Mouse (Mus musculus) ES-Bruce4 (cell line): ENCODE results near the gene Zfp719. TPM values are rescaled to one million over a fixed set of nuclear protein-coding genes. Genes with fewer than 3 reads are reported as not detected.

Source experiments
- H3K27ac ChIP-seq: 2 replicates; pipeline ENCODE4 v1.5.1; 2012; ENCODE audit warnings: low read length, inconsistent platforms; ENCODE audit not compliant: insufficient read depth
- H3K27me3 ChIP-seq: 2 replicates; pipeline ENCODE4 v1.6.1; 2012; ENCODE audit warnings: mild to moderate bottlenecking, low read length, inconsistent platforms; ENCODE audit not compliant: control insufficient read depth, poor library complexity, insufficient read depth, severe bottlenecking
- H3K36me3 ChIP-seq: 2 replicates; pipeline ENCODE4 v1.6.1; 2012; ENCODE audit warnings: inconsistent platforms, mild to moderate bottlenecking, low read length, moderate library complexity; ENCODE audit not compliant: control insufficient read depth, poor library complexity, insufficient read depth, severe bottlenecking
- H3K4me1 ChIP-seq: one replicate; pipeline ENCODE4 v1.8.1; 2011; ENCODE audit warnings: low read length; ENCODE audit not compliant: control insufficient read depth, insufficient read depth
- H3K4me3 ChIP-seq: 2 replicates; pipeline ENCODE4 v1.5.1; 2011; ENCODE audit warnings: low read depth, mild to moderate bottlenecking, low read length
- H3K9ac ChIP-seq: 2 replicates; pipeline ENCODE4 v1.6.1; 2012; ENCODE audit warnings: low read depth, mild to moderate bottlenecking, inconsistent platforms; ENCODE audit not compliant: poor library complexity, severe bottlenecking
- H3K9me3 ChIP-seq: replicated peaks from 2 replicates; pipeline ENCODE4 v1.6.1; 2012; ENCODE audit warnings: mild to moderate bottlenecking, low read length, inconsistent platforms; ENCODE audit not compliant: control insufficient read depth, poor library complexity, insufficient read depth, severe bottlenecking
- CTCF ChIP-seq: IDR thresholded peaks from one replicate; pipeline ENCODE4 v1.8.1; 2011; ENCODE audit warnings: low read depth, low read length
- EP300 ChIP-seq: IDR thresholded peaks from 2 replicates; pipeline ENCODE4 v1.6.1; 2011; ENCODE audit warnings: low read depth, low read length; ENCODE audit not compliant: insufficient read depth
- POLR2A ChIP-seq: IDR thresholded peaks from one replicate; pipeline ENCODE4 v1.8.1; 2011; ENCODE audit warnings: low read length; ENCODE audit not compliant: insufficient read depth
- polyA plus RNA-seq: library from polyadenylated mRNA; stranded (reverse); fragments of >200 nt; gene quantifications from 2 replicates; pipeline ENCODE4 v1.2.4, GENCODE M21; 2011; ENCODE audit warnings: low read depth; ENCODE audit not compliant: missing spikeins, insufficient read depth, insufficient read length

Gene Zfp719
- polyA plus RNA-seq, 1 experiment: 9.4 TPM

GRCm38 (mm10) chr7:43545656-43546545, 33.5 kb upstream of the Zfp719 start:
- H3K4me1 ChIP-seq: peaks cover 7% of the 10 kb centered on the region
- TF ChIP-seq CTCF: no peak
- TF ChIP-seq EP300: no peak
- no peak for TF ChIP-seq POLR2A
- no peaks in the 10 kb centered on the region for H3K27me3 ChIP-seq
- no peaks in the 10 kb centered on the region for H3K36me3 ChIP-seq
- no peak overlapping the region for H3K9ac ChIP-seq
- no peaks in the 10 kb centered on the region for H3K9me3 ChIP-seq
- H3K27ac ChIP-seq: no peak overlapping the region
- no peak overlapping the region for H3K4me3 ChIP-seq

GRCm38 (mm10) chr7:43547666-43548065, 31.7 kb upstream of the Zfp719 start:
- H3K27me3 ChIP-seq: no peaks in the 10 kb centered on the region
- TF ChIP-seq POLR2A (no peak), EP300 (no peak), CTCF (no peak)
- no peaks in the 10 kb centered on the region for H3K9me3 ChIP-seq
- H3K36me3 ChIP-seq: no peaks in the 10 kb centered on the region
- peaks cover 7% of the 10 kb centered on the region for H3K4me1 ChIP-seq
- peak overlapping the region; percentile 34; the same call in 1 of the 2 replicates for H3K27ac ChIP-seq
- no peak overlapping the region for H3K4me3 ChIP-seq
- no peak overlapping the region for H3K9ac ChIP-seq

- H3K9ac ChIP-seq: no peak overlapping the region
- TF ChIP-seq CTCF (no peak), EP300 (no peak), POLR2A (no peak)
- H3K9me3 ChIP-seq: no peaks in the 10 kb centered on the region
- no peak overlapping the region for H3K27ac ChIP-seq
- no peaks in the 10 kb centered on the region for H3K27me3 ChIP-seq
- no peaks in the 10 kb centered on the region for H3K36me3 ChIP-seq
- peaks cover 7% of the 10 kb centered on the region for H3K4me1 ChIP-seq
- no peak overlapping the region for H3K4me3 ChIP-seq
These were observed 31.2 kb upstream of the Zfp719 start for GRCm38 (mm10) chr7:43548206-43548605.

GRCm38 (mm10) chr7:43553153-43553552, 26.3 kb upstream of the Zfp719 start:
- no peak overlapping the region for H3K9ac ChIP-seq
- H3K27me3 ChIP-seq: no peaks in the 10 kb centered on the region
- TF ChIP-seq CTCF: no peak
- no peak for TF ChIP-seq POLR2A
- TF ChIP-seq EP300: no peak
- H3K9me3 ChIP-seq: no peaks in the 10 kb centered on the region
- no peaks in the 10 kb centered on the region for H3K36me3 ChIP-seq
- no peak overlapping the region for H3K27ac ChIP-seq
- no peaks in the 10 kb centered on the region for H3K4me1 ChIP-seq
- no peak overlapping the region for H3K4me3 ChIP-seq

GRCm38 (mm10) chr7:43554550-43554949, 24.9 kb upstream of the Zfp719 start:
- H3K9me3 ChIP-seq: no peaks in the 10 kb centered on the region
- H3K9ac ChIP-seq: no peak overlapping the region
- H3K36me3 ChIP-seq: no peaks in the 10 kb centered on the region
- TF ChIP-seq CTCF (no peak), POLR2A (no peak), EP300 (no peak)
- no peak overlapping the region for H3K4me3 ChIP-seq
- H3K27ac ChIP-seq: no peak overlapping the region
- H3K4me1 ChIP-seq: no peaks in the 10 kb centered on the region
- H3K27me3 ChIP-seq: no peaks in the 10 kb centered on the region

- Histone ChIP-seq H3K36me3 (no peaks in the 10 kb centered on the region), H3K27ac (no peak overlapping the region), H3K9me3 (no peaks in the 10 kb centered on the region), H3K9ac (no peak overlapping the region), H3K27me3 (no peaks in the 10 kb centered on the region), H3K4me1 (no peaks in the 10 kb centered on the region), H3K4me3 (no peak overlapping the region)
- TF ChIP-seq CTCF: no peak
- TF ChIP-seq POLR2A: no peak
- no peak for TF ChIP-seq EP300
These were observed 24.1 kb upstream of the Zfp719 start for GRCm38 (mm10) chr7:43555351-43555750.
